In genomic region chr2:92675247-92675646, GRCm38 (mm10) we compare ENCODE assay signal across 19 mouse cellular contexts.
A peak's percentile ranks its signal among the peaks of the same experiment; 100 is the strongest.
DNase-seq lines count a peak whose midpoint lies in the region; ATAC-seq and TF ChIP-seq lines count a peak whose summit lies in the region.
"Had no signal": no experiment of that assay in that cellular context is flagged by ENCODE, and none has a peak within 500 bp of the region (broad histone marks: within the 10 kb centered on the region; RNA-seq: fewer than 3 reads in every experiment).

No protein-coding gene starts in this region.

- 0 out of 2 replicates have a peak, but pooled peaks have one; percentile 18 for ATAC-seq in forebrain, embryonic 16.5 days
- no peak for ATAC-seq in hindbrain, embryonic 11.5 days (ENCODE audit: low FRiP score)
- ATAC-seq: midbrain, embryonic 13.5 days had no signal

- no peak overlapping the region for H3K4me2 ChIP-seq in forebrain, embryonic 16.5 days (ENCODE audit: low read length)
- no peak overlapping the region for H3K4me2 ChIP-seq in hindbrain, embryonic 11.5 days (replicated peaks; ENCODE audit: low read depth, low read length)
- H3K4me2 ChIP-seq: hindbrain, embryonic 15.5 days; midbrain, embryonic 13.5 days; stomach, embryonic 15.5 days had no signal

- TF ChIP-seq CTCF in left cerebral cortex, adult 2 months (IDR thresholded peaks at IDR 0.05), result no peak

- no peaks in the 10 kb centered on the region for H3K9me3 ChIP-seq in forebrain, embryonic 16.5 days (ENCODE audit: control insufficient read depth, low read length)
- H3K9me3 ChIP-seq in forebrain, embryonic 10.5 days, result no peaks in the 10 kb centered on the region
- H3K9me3 ChIP-seq in hindbrain, embryonic 11.5 days (ENCODE audit: control insufficient read depth, low read length), result no peaks in the 10 kb centered on the region
- H3K9me3 ChIP-seq: hindbrain, embryonic 15.5 days; midbrain, embryonic 13.5 days; stomach, embryonic 15.5 days had no signal

- intact Hi-C loops in left cerebral cortex, adult 2 months (cut with DNase I), result loop anchor here (5.0 to 10.0 kb wide), 2 partner anchors 148 to 180 kb away; no protein-coding TSS in a partner anchor

- DNase-seq in forebrain, embryonic 10.5 days (ENCODE audit: extremely low spot score, low spot score), result no peak
- DNase-seq in layer of hippocampus, adult 11-12 months (ENCODE audit: low spot score), result peak; percentile 84
- peak; percentile 82 for DNase-seq in left cerebral cortex, adult 2 months (ENCODE audit: extremely low spot score in 1 of 2, low spot score in 2 of 2)
- DNase-seq in right cerebral cortex, postnatal 14 days, result peak; percentile 54
- no peak for DNase-seq in hindbrain, embryonic 11.5 days (ENCODE audit: low spot score)
- no peak for DNase-seq in gastrocnemius, adult 8-10 months (ENCODE audit: low spot score in 2 of 2)
- no peak for DNase-seq in kidney, adult 8-10 months
- DNase-seq: adrenal gland, postnatal 25 days; cerebellum, postnatal 10 days; gastrocnemius, adult 2 months; heart, postnatal 14 days; kidney, adult 11 months; kidney, postnatal 36 days; lung, postnatal 36 days; thymus, postnatal 25 days had no signal

- peaks cover 14% of the 10 kb centered on the region for H3K4me1 ChIP-seq in forebrain, embryonic 16.5 days (replicated peaks; ENCODE audit: control insufficient read depth, insufficient read depth, low read length)
- peaks cover 15% of the 10 kb centered on the region for H3K4me1 ChIP-seq in forebrain, embryonic 10.5 days
- no peaks in the 10 kb centered on the region for H3K4me1 ChIP-seq in hindbrain, embryonic 11.5 days (replicated peaks; ENCODE audit: control insufficient read depth, insufficient read depth, low read length)
- H3K4me1 ChIP-seq: hindbrain, embryonic 15.5 days; stomach, embryonic 15.5 days had no signal

- 70% methylated on average over 9 of the region's 9 CpGs for WGBS in forebrain, embryonic 16.5 days
- 73% methylated on average over 9 of the region's 9 CpGs for WGBS in forebrain, embryonic 10.5 days
- 48% methylated on average over 9 of the region's 9 CpGs for WGBS in hindbrain, embryonic 11.5 days

- H3K27me3 ChIP-seq in forebrain, embryonic 16.5 days (replicated peaks; ENCODE audit: control insufficient read depth, insufficient read depth, low read length), result no peaks in the 10 kb centered on the region
- peaks cover 7% of the 10 kb centered on the region; the same call in 1 of the 2 replicates for H3K27me3 ChIP-seq in forebrain, embryonic 10.5 days (ENCODE audit: poor library complexity, severe bottlenecking)
- no peaks in the 10 kb centered on the region for H3K27me3 ChIP-seq in hindbrain, embryonic 11.5 days (ENCODE audit: control insufficient read depth, insufficient read depth, low read length)
- H3K27me3 ChIP-seq: hindbrain, embryonic 15.5 days; midbrain, embryonic 13.5 days; stomach, embryonic 15.5 days had no signal

- no peak overlapping the region for H3K9ac ChIP-seq in forebrain, embryonic 16.5 days (replicated peaks; ENCODE audit: low read depth, low read length)
- H3K9ac ChIP-seq in hindbrain, embryonic 11.5 days (ENCODE audit: low read depth, low read length), result no peak overlapping the region
- H3K9ac ChIP-seq: hindbrain, embryonic 15.5 days; midbrain, embryonic 13.5 days; stomach, embryonic 15.5 days had no signal

- no peaks in the 10 kb centered on the region for H3K36me3 ChIP-seq in forebrain, embryonic 16.5 days (ENCODE audit: control insufficient read depth, insufficient read depth)
- H3K36me3 ChIP-seq in forebrain, embryonic 10.5 days (replicated peaks), result no peaks in the 10 kb centered on the region
- no peaks in the 10 kb centered on the region for H3K36me3 ChIP-seq in hindbrain, embryonic 11.5 days (ENCODE audit: control insufficient read depth, insufficient read depth, low read length)
- H3K36me3 ChIP-seq: hindbrain, embryonic 15.5 days; midbrain, embryonic 13.5 days; stomach, embryonic 15.5 days had no signal

- no peak overlapping the region for H3K27ac ChIP-seq in forebrain, embryonic 16.5 days (ENCODE audit: low read length)
- H3K27ac ChIP-seq in forebrain, embryonic 10.5 days, result no peak overlapping the region
- H3K27ac ChIP-seq in left cerebral cortex, adult 2 months, result peak overlapping the region; percentile 89
- no peak overlapping the region for H3K27ac ChIP-seq in hindbrain, embryonic 11.5 days (ENCODE audit: low read depth, low read length)
- H3K27ac ChIP-seq: gastrocnemius, adult 2 months; hindbrain, embryonic 15.5 days; midbrain, embryonic 13.5 days; stomach, embryonic 15.5 days had no signal

- no peak overlapping the region for H3K4me3 ChIP-seq in forebrain, embryonic 16.5 days (replicated peaks; ENCODE audit: low read length)
- no peak overlapping the region for H3K4me3 ChIP-seq in forebrain, embryonic 10.5 days
- no peak overlapping the region for H3K4me3 ChIP-seq in left cerebral cortex, adult 2 months
- H3K4me3 ChIP-seq in hindbrain, embryonic 11.5 days (ENCODE audit: low read depth, low read length), result no peak overlapping the region
- H3K4me3 ChIP-seq: gastrocnemius, adult 2 months; hindbrain, embryonic 15.5 days; midbrain, embryonic 13.5 days; stomach, embryonic 15.5 days had no signal

Comparison
In these comparisons a context has a peak if more than half of its experiments do, and no peak if none do; other contexts are left out.
1. DNase-seq: peak in layer of hippocampus, adult 11-12 months (single experiment), left cerebral cortex, adult 2 months (2 of 2) and right cerebral cortex, postnatal 14 days (single experiment); none in forebrain, embryonic 10.5 days (single experiment), hindbrain, embryonic 11.5 days (single experiment), gastrocnemius, adult 8-10 months (0 of 2) and kidney, adult 8-10 months (0 of 2).